Mouse (Mus musculus) liver, embryonic 14.5 days (tissue): ENCODE measurements around the gene Lgals8.

Experiments used
- CTCF ChIP-seq: IDR thresholded peaks from 2 replicates; pipeline ENCODE4 v1.5.1; 2016; ENCODE audit warnings: antibody characterized with exemption, low read depth, control low read depth
- EP300 ChIP-seq: IDR thresholded peaks from 2 replicates; pipeline ENCODE4 v1.6.1; 2016; ENCODE audit warnings: antibody characterized with exemption, low read depth

GRCm38 (mm10) chr13:12456711-12457110, 8.0 kb downstream of the Lgals8 start:
- TF ChIP-seq CTCF (no peak), EP300 (no peak)
